Mouse (Mus musculus): ENCODE results near the gene Fam166a.

GRCm38 (mm10) chr2:25252331-25252730 is 33.8 kb downstream of the Fam166a start:
- TF ChIP-seq CTCF (conservative IDR thresholded peaks at IDR 0.05; ENCODE audit: insufficient read depth, insufficient read length, low read depth, low read length) (peak; percentile 65), POLR2A (IDR thresholded peaks at IDR 0.05; ENCODE audit: low read depth, low read length) (no peak)

All from kidney, adult 2 months (tissue).